Mouse (Mus musculus) embryonic facial prominence, embryonic 10.5 days (tissue): ENCODE measurements around the gene Gm28168. TPM values are rescaled to one million over a fixed set of nuclear protein-coding genes. Genes with fewer than 3 reads are reported as not detected.
"Not testable (repeated sequence)": the region's sequence is repeated elsewhere in the genome, so short reads cannot be mapped to it uniquely, and the experiment has no call there.

Experiments used
- DNase-seq: peaks from one replicate; pipeline ENCODE4 v3.0.0-alpha.2; 2017; ENCODE audit warnings: low spot score
- H3K27ac ChIP-seq: fragments of 300-500 bp; sonication (generic); replicated peaks from 2 replicates; pipeline ENCODE4 v1.5.1; 2016; ENCODE audit warnings: mild to moderate bottlenecking
- H3K27me3 ChIP-seq: fragments of 300-500 bp; sonication (generic); replicated peaks from 2 replicates; pipeline ENCODE4 v1.6.1; 2016; ENCODE audit warnings: low read depth, mild to moderate bottlenecking; ENCODE audit not compliant: poor library complexity, severe bottlenecking
- H3K36me3 ChIP-seq: fragments of 300-500 bp; sonication (generic); replicated peaks from 2 replicates; pipeline ENCODE4 v1.6.1; 2016; ENCODE audit warnings: mild to moderate bottlenecking, moderate library complexity
- H3K4me1 ChIP-seq: fragments of 300-500 bp; sonication (generic); 2 replicates; pipeline ENCODE4 v1.6.1; 2016
- H3K4me3 ChIP-seq: fragments of 300-500 bp; sonication (generic); 2 replicates; pipeline ENCODE4 v1.5.1; 2016; ENCODE audit warnings: mild to moderate bottlenecking, moderate library complexity
- H3K9me3 ChIP-seq: fragments of 300-500 bp; sonication (generic); 2 replicates; pipeline ENCODE4 v1.6.1; 2016; ENCODE audit warnings: mild to moderate bottlenecking
- WGBS: fragments of 180-500 bp; shearing (Covaris S2); methylation state at CpG from one replicate; pipeline ENCODE4 v1.1.7; 2016; 5-methylcytosine and 5-hydroxymethylcytosine counted together
- polyA plus RNA-seq: library from polyadenylated mRNA; unstranded; fragments of >200 nt; fragmentation: Nextera tagmentation; extraction: Ambion mirVana; gene quantifications from 2 replicates; pipeline ENCODE4 v1.2.1, GENCODE M21; 2016

The Gm28168 gene
- polyA plus RNA-seq: not detected in 2 replicates

GRCm38 (mm10) chr1:117927715-117928114 lies at the start of gene Gm28168:
TSS of gene Gm28168 (plus strand) at chr1:117928015.
- H3K36me3 ChIP-seq, H3K9me3 ChIP-seq, H3K27me3 ChIP-seq, H3K4me3 ChIP-seq, H3K27ac ChIP-seq, DNase-seq, H3K4me1 ChIP-seq: not testable (repeated sequence)
- WGBS: 55% methylated on average over 1 of the region's 1 CpGs

- DNase-seq: no peak
- H3K9me3 ChIP-seq: peaks cover 11% of the 10 kb centered on the region; the same call in 1 of the 2 replicates
- H3K4me1 ChIP-seq: no peaks in the 10 kb centered on the region
- H3K27ac ChIP-seq: no peak within 1 kb of the TSS
- no peak within 1 kb of the TSS for H3K4me3 ChIP-seq
- no peaks in the 10 kb centered on the region for H3K36me3 ChIP-seq
- H3K27me3 ChIP-seq: no peaks in the 10 kb centered on the region
- WGBS: 80% methylated on average over 4 of the region's 4 CpGs
Observed at GRCm38 (mm10) chr1:117965639-117966038, 37.8 kb downstream of the Gm28168 start, which contains the start of gene Gm7145. TSS of gene Gm7145 (plus strand) at chr1:117965939.

Other genes with a start within 250 kb of the Gm28168 start
- gene Gm28363, start 230.9 kb upstream of the Gm28168 start, polyA plus RNA-seq: not detected in 2 replicates
- not detected in 2 replicates for gene B020011L13Rik, start 146.9 kb upstream of the Gm28168 start, polyA plus RNA-seq
- gene Gm28360, start 97.9 kb upstream of the Gm28168 start, polyA plus RNA-seq: not detected in 2 replicates
- gene Gm7145, start 37.9 kb downstream of the Gm28168 start, polyA plus RNA-seq: not detected in 2 replicates
- 0.13 and 0.25 TPM in 2 replicates for gene Gm29106, start 248.5 kb downstream of the Gm28168 start, polyA plus RNA-seq